Mouse (Mus musculus): ENCODE results near the gene Acbd3. TPM values are rescaled to one million over a fixed set of nuclear protein-coding genes. Genes with fewer than 3 reads are reported as not detected.

Gene Acbd3
- polyA plus RNA-seq, 1 experiment from 2014 or later = 31.0 TPM

GRCm38 (mm10) chr1:180763828-180764227 is 38.0 kb downstream of the Acbd3 start:
- no peaks in the 10 kb centered on the region for H3K36me3 ChIP-seq
- peak overlapping the region; percentile 50 for H3K9ac ChIP-seq

DNA sequence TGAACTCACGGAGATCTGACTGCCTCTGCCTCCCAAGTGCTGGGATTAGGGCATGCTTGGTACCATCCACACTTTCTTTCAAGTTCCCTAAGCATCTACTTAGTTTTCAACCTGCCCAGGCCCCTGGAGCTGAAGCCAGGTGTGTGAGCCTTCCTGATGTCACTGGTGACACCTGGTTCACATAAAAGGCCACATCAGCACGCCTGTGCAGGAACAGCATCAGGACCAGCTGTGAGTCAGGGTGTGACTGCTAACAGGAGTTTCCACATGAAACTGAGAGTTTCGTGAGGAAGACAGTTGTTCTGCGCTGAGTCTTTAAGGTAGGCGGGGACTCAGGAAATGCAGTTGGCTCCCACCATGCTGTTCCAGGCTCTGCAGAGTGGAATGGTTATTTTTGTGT is 39.5 kb downstream of the Acbd3 start:
- no peak overlapping the region for H3K9ac ChIP-seq
- H3K9me3 ChIP-seq = no peaks in the 10 kb centered on the region
- H3K4me3 ChIP-seq = no peak overlapping the region
- no peak overlapping the region for H3K27ac ChIP-seq
- H3K27me3 ChIP-seq (replicated peaks) = no peaks in the 10 kb centered on the region
- 85% methylated on average over 5 of the region's 5 CpGs for WGBS
- no peak overlapping the region for H3K4me2 ChIP-seq (replicated peaks)
- ATAC-seq (ENCODE audit: low FRiP score, low read depth) = no peak
- H3K36me3 ChIP-seq = no peaks in the 10 kb centered on the region
- H3K4me1 ChIP-seq = peaks cover 22% of the 10 kb centered on the region

More at GRCm38 (mm10) chr1:180763828-180764227, 38.0 kb downstream of the Acbd3 start:
- Histone ChIP-seq H3K4me3 (peak overlapping the region; percentile 37), H3K4me2 (replicated peaks) (peak overlapping the region; percentile 82), H3K27ac (no peak overlapping the region), H3K9me3 (no peaks in the 10 kb centered on the region), H3K27me3 (replicated peaks) (no peaks in the 10 kb centered on the region), H3K4me1 (peaks cover 22% of the 10 kb centered on the region)
- peak; percentile 71 for ATAC-seq (ENCODE audit: low FRiP score, low read depth)
- under 1% methylated on average over 11 of the region's 11 CpGs for WGBS

DNA sequence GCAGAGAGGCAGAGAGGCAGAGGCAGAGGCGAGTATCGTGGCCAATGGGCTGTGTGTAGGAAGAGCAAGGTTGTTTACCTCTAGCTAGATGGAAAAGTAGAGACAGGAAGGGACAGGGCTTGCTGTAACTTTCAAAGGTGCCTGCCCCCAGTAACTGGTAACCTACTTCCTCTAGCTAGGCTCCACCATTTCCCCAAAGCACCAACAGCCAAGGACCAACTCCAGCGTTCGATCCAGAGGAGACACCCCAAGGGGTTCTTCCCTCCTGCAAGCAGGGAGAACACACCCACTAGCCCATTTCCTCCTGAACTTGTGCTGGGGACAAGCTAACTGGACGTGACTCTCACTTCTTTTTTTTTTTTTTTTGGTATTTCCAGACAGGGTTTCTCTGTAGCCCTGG is 40.7 kb downstream of the Acbd3 start:
- WGBS = 74% methylated on average over 5 of the region's 5 CpGs
- ATAC-seq (ENCODE audit: low FRiP score, low read depth) = no peak
- no peak overlapping the region for H3K27ac ChIP-seq
- H3K9me3 ChIP-seq = no peaks in the 10 kb centered on the region
- no peak overlapping the region for H3K4me3 ChIP-seq
- H3K9ac ChIP-seq = no peak overlapping the region
- H3K4me1 ChIP-seq = peaks cover 22% of the 10 kb centered on the region
- no peaks in the 10 kb centered on the region for H3K36me3 ChIP-seq
- no peaks in the 10 kb centered on the region for H3K27me3 ChIP-seq (replicated peaks)
- no peak overlapping the region for H3K4me2 ChIP-seq (replicated peaks)

- Histone ChIP-seq H3K27ac (peak overlapping the region; percentile 46; the same call in 1 of the 2 replicates), H3K4me2 (replicated peaks) (peak overlapping the region; percentile 76), H3K9ac (peak overlapping the region; percentile 68), H3K27me3 (replicated peaks) (no peaks in the 10 kb centered on the region), H3K4me1 (peaks cover 22% of the 10 kb centered on the region), H3K9me3 (no peaks in the 10 kb centered on the region), H3K36me3 (no peaks in the 10 kb centered on the region), H3K4me3 (peak overlapping the region; percentile 48)
- ATAC-seq (ENCODE audit: low FRiP score, low read depth) = peak; percentile 37
- WGBS = 18% methylated on average over 10 of the region's 10 CpGs
Measured at GRCm38 (mm10) chr1:180767541-180768333, 41.9 kb downstream of the Acbd3 start.

DNA sequence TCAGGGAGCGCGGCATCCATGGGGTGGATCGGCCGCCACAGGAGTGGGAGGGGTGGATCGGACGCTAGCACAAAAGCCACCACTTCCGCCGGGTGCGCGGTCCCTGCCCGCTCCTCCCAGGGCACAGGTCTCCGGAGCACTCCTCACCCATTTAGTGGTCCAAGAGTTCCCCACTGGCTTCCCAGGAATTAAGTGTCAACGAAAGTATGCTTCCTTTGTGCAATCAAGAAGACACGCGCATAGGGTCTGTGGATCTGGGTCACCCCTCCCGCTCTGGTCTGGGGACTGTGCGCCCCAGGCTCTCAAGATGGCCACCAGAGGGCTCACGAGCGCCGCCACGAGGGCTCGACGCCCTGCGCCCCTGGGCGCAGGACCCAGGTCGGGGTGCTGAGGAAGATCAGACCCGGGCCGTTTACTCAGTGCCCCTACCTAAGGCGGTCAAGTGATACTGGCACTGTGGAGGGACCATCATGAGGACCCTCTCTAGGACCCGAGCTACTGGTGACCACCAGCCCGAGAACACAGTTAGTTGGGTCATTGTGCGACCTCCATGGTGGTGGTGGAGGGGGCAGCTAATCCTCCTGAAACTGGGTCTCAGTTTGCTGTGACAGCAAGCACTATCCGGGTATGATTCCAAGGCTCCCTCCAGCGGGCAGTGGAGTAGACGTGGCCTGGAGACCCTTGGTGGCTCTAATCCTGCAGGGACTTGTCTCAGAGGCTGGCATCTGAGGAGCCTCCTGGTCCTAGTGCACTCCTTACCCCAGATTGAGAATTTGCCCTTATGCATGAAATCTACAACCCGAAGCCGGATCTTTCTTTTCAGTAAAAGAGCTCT is 42.7 kb downstream of the Acbd3 start:
- WGBS = 3% methylated on average over 37 of the region's 37 CpGs
- peak; percentile 86 for ATAC-seq (ENCODE audit: low FRiP score, low read depth)

GRCm38 (mm10) chr1:180771306-180771705 is 45.5 kb downstream of the Acbd3 start:
- Histone ChIP-seq H3K36me3 (no peaks in the 10 kb centered on the region), H3K9me3 (0 out of 2 replicates have a peak, but pooled peaks cover 5% of the 10 kb centered on the region), H3K27ac (no peak overlapping the region), H3K9ac (no peak overlapping the region), H3K27me3 (replicated peaks) (no peaks in the 10 kb centered on the region), H3K4me1 (peaks cover 20% of the 10 kb centered on the region), H3K4me3 (no peak overlapping the region), H3K4me2 (replicated peaks) (no peak overlapping the region)
- 88% methylated on average over 5 of the region's 5 CpGs for WGBS
- no peak for ATAC-seq (ENCODE audit: low FRiP score, low read depth)

More for the DNA sequence above, 42.7 kb downstream of the Acbd3 start:
- peaks cover 17% of the 10 kb centered on the region for H3K4me1 ChIP-seq
- no peaks in the 10 kb centered on the region for H3K9me3 ChIP-seq
- H3K36me3 ChIP-seq = no peaks in the 10 kb centered on the region
- peak overlapping the region; percentile 76 for H3K4me2 ChIP-seq (replicated peaks)
- H3K27ac ChIP-seq = peak overlapping the region; percentile 46; the same call in 1 of the 2 replicates
- H3K27me3 ChIP-seq (replicated peaks) = no peaks in the 10 kb centered on the region
- H3K9ac ChIP-seq = peak overlapping the region; percentile 68
- peak overlapping the region; percentile 48 for H3K4me3 ChIP-seq

GRCm38 (mm10) chr1:180771722-180772121 is 45.9 kb downstream of the Acbd3 start:
- Histone ChIP-seq H3K9me3 (0 out of 2 replicates have a peak, but pooled peaks cover 5% of the 10 kb centered on the region), H3K4me3 (no peak overlapping the region), H3K9ac (no peak overlapping the region), H3K4me2 (replicated peaks) (no peak overlapping the region), H3K27me3 (replicated peaks) (no peaks in the 10 kb centered on the region), H3K4me1 (peaks cover 24% of the 10 kb centered on the region), H3K36me3 (no peaks in the 10 kb centered on the region), H3K27ac (no peak overlapping the region)
- 69% methylated on average over 4 of the region's 4 CpGs for WGBS
- ATAC-seq (ENCODE audit: low FRiP score, low read depth) = no peak

- 91% methylated on average over 3 of the region's 3 CpGs for WGBS
Measured at GRCm38 (mm10) chr1:180772291-180772690, 46.4 kb downstream of the Acbd3 start.

GRCm38 (mm10) chr1:180774664-180775063 is 48.8 kb downstream of the Acbd3 start:
- 59% methylated on average over 3 of the region's 3 CpGs for WGBS

More at GRCm38 (mm10) chr1:180772291-180772690, 46.4 kb downstream of the Acbd3 start:
- H3K9me3 ChIP-seq = 0 out of 2 replicates have a peak, but pooled peaks cover 5% of the 10 kb centered on the region
- no peak overlapping the region for H3K4me3 ChIP-seq
- H3K27me3 ChIP-seq (replicated peaks) = no peaks in the 10 kb centered on the region
- H3K4me1 ChIP-seq = peaks cover 27% of the 10 kb centered on the region
- H3K9ac ChIP-seq = no peak overlapping the region
- H3K27ac ChIP-seq = no peak overlapping the region
- ATAC-seq (ENCODE audit: low FRiP score, low read depth) = no peak
- H3K36me3 ChIP-seq = no peaks in the 10 kb centered on the region
- no peak overlapping the region for H3K4me2 ChIP-seq (replicated peaks)

DNA sequence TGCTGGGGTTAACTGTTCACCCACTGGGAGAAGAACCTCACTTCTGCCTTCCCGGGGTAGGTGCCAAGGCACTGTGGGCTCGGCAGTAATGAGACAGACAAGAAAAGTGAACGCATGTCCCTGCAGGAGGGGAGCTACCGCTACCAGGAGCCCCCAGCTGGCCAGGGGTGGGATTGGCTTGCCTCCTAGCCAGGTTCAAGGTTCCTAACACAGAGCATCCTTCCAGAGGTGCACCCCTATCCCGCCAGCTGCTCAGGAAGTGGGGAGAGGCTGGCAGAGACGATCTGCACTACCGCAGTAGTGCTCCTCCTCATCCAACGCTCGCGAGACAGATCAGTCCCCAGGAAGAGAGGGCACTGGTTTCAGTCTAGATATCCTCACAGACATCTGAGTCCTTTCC is 49.5 kb downstream of the Acbd3 start:
- ATAC-seq (ENCODE audit: low FRiP score, low read depth) = no peak
- Histone ChIP-seq H3K9me3 (0 out of 2 replicates have a peak, but pooled peaks cover 5% of the 10 kb centered on the region), H3K4me2 (replicated peaks) (no peak overlapping the region), H3K36me3 (no peaks in the 10 kb centered on the region), H3K9ac (no peak overlapping the region), H3K4me1 (peaks cover 15% of the 10 kb centered on the region), H3K4me3 (no peak overlapping the region), H3K27ac (no peak overlapping the region), H3K27me3 (replicated peaks) (no peaks in the 10 kb centered on the region)
- WGBS = 85% methylated on average over 10 of the region's 10 CpGs

More at GRCm38 (mm10) chr1:180774664-180775063, 48.8 kb downstream of the Acbd3 start:
- Histone ChIP-seq H3K27me3 (replicated peaks) (no peaks in the 10 kb centered on the region), H3K9ac (no peak overlapping the region), H3K9me3 (0 out of 2 replicates have a peak, but pooled peaks cover 5% of the 10 kb centered on the region), H3K4me1 (peaks cover 15% of the 10 kb centered on the region), H3K27ac (no peak overlapping the region), H3K36me3 (no peaks in the 10 kb centered on the region), H3K4me3 (no peak overlapping the region), H3K4me2 (replicated peaks) (no peak overlapping the region)
- no peak for ATAC-seq (ENCODE audit: low FRiP score, low read depth)

DNA sequence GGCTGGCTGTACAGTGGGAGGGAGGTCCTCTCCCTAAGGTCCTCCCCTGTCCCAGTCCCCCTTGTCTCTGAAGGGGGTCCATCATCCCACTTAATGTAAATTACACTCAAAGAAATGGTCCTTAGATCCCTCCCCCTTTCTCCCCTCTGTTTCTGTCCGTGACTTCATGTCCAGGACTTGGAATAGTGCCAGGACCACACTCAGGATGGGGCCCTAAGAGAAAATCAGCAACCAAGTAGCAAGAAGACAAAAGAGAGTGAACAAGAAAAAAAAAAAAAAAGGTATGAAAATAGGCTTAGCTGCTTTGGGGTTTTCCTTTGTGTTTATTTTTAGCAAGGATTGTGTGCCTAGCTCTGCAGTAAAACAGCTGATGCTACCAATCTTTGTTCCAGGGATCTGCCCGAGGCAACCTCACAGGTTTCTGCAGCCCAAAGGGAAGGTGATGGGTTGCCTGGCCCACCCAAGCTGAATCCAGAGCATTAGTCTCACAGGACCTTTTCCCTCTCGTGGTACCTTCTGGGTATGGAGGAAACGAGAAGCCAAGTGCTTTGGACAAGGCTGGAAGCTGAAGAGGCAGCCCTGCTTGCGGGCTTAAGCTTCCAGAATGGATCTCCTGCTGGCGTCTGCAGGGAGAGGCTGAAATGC is 50.1 kb downstream of the Acbd3 start:
- H3K4me3 ChIP-seq = no peak overlapping the region
- no peak overlapping the region for H3K27ac ChIP-seq
- no peaks in the 10 kb centered on the region for H3K36me3 ChIP-seq
- H3K4me2 ChIP-seq (replicated peaks) = no peak overlapping the region
- H3K9ac ChIP-seq = 0 out of 2 replicates have a peak overlapping the region, but pooled peaks have one; percentile 8
- H3K9me3 ChIP-seq = 0 out of 2 replicates have a peak, but pooled peaks cover 5% of the 10 kb centered on the region
- no peak for ATAC-seq (ENCODE audit: low FRiP score, low read depth)
- WGBS = 69% methylated on average over 6 of the region's 6 CpGs
- peaks cover 15% of the 10 kb centered on the region for H3K4me1 ChIP-seq
- H3K27me3 ChIP-seq (replicated peaks) = no peaks in the 10 kb centered on the region
